Mouse (Mus musculus): ENCODE measurements around the gene Krt26. TPM values are rescaled to one million over a fixed set of nuclear protein-coding genes. Genes with fewer than 3 reads are reported as not detected.

Krt26 gene
- polyA plus RNA-seq (2015; fragmentation: Nextera tagmentation; extraction: Ambion mirVana), result not detected in 2 replicates

DNA sequence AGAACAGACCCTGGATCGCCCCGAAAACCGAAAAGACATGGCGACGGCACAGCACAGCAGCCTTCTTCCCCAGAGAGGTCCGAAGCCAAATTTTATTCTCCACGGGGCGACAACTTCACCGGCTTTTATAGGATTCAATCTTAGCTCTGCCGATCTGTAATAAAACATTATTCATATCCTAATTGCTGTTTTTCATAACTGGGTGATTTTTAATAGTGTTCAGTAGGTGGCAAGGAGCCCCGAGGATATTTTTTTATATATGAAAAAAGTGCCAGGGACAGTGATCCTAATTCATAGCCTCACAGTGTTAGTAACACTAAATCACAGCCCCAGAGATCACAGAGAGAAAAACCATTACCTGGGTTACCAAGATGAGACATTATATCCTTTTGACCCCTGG, at the start of gene Krt26:
Krt26 (minus strand) TSS at position 101 of the 400 bp plus-strand sequence.
- WGBS, result 85% methylated on average over 11 of the region's 11 CpGs
- no peaks in the 10 kb centered on the region; the same call in 1 of the 2 replicates for H3K27me3 ChIP-seq (replicated peaks)
- no peak within 1 kb of the TSS for H3K4me2 ChIP-seq
- no peaks in the 10 kb centered on the region for H3K36me3 ChIP-seq
- H3K9ac ChIP-seq, result no peak within 1 kb of the TSS
- H3K27ac ChIP-seq (replicated peaks), result no peak within 1 kb of the TSS
- no peaks in the 10 kb centered on the region for H3K4me1 ChIP-seq
- H3K4me3 ChIP-seq, result no peak within 1 kb of the TSS
- no peaks in the 10 kb centered on the region for H3K9me3 ChIP-seq
- ATAC-seq (ENCODE audit: extremely low read depth, insufficient number of reproducible peaks, low FRiP score, low TSS enrichment), result no peak

DNA sequence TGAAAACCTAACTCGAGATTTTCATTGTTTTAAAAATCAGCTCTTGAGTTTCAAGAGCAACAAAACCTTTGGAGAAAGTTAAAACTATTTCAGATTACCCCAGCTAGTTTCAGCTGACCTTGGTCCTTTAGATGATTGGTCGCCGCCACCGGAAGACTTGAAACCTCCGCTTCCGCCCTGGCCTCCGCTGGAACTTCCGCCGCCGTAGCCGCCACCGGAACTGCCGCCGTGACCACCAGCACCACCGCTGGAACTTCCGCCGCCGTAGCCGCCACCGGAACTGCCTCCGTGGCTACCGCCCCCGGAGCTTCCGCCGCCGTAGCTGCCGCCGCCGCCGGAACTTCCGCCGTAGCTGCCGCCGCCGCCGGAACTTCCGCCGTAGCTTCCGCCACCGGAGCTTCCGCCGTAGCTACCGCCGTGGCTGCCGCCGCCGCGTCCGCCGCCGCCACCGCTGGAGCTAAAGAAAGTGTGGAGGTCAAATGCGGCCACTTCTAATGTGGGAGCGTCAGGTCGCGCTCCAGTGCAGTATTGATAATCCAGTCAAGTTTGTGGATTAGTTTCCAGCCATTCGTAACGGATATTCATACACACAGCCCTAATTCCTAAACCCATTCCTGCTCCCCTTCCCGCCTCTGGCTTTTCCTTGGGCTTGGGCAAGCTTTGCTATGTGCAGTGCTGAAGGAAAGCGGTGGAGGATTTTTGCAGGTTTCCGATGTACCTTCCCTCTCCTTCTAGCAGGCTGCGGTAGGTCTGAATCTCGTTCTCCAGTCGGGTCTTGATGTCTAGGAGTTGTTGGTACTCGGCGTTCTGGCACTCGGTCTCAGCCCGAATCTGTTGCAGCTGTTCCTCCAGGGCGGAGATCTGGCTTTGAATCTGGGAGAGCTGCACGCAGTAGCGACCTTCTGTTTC, 48.3 kb upstream of the Krt26 start:
- 2% methylated on average over 71 of the region's 71 CpGs for WGBS
- ATAC-seq (ENCODE audit: extremely low read depth, insufficient number of reproducible peaks, low FRiP score, low TSS enrichment), result peak; percentile 54; the same call in 1 of the 2 replicates
- peak overlapping the region; percentile 83 for H3K9ac ChIP-seq
- peak overlapping the region; percentile 98 for H3K27ac ChIP-seq (replicated peaks)
- H3K9me3 ChIP-seq, result no peaks in the 10 kb centered on the region
- H3K4me1 ChIP-seq, result no peaks in the 10 kb centered on the region
- H3K4me3 ChIP-seq, result peak overlapping the region; percentile 70
- H3K4me2 ChIP-seq, result peak overlapping the region; percentile 77
- peaks cover 37% of the 10 kb centered on the region for H3K27me3 ChIP-seq (replicated peaks)
- H3K36me3 ChIP-seq, result no peaks in the 10 kb centered on the region

- no peak overlapping the region for H3K4me2 ChIP-seq
- H3K9ac ChIP-seq, result no peak overlapping the region
- no peak overlapping the region for H3K4me3 ChIP-seq
- no peaks in the 10 kb centered on the region for H3K9me3 ChIP-seq
- H3K27ac ChIP-seq (replicated peaks), result no peak overlapping the region
- ATAC-seq (ENCODE audit: extremely low read depth, insufficient number of reproducible peaks, low FRiP score, low TSS enrichment), result no peak
- H3K4me1 ChIP-seq, result no peaks in the 10 kb centered on the region
- peaks cover 65% of the 10 kb centered on the region for H3K27me3 ChIP-seq (replicated peaks)
- 18% methylated on average over 5 of the region's 5 CpGs for WGBS
- H3K36me3 ChIP-seq, result no peaks in the 10 kb centered on the region
Measured at GRCm38 (mm10) chr11:99379568-99379967, 41.8 kb upstream of the Krt26 start.

DNA sequence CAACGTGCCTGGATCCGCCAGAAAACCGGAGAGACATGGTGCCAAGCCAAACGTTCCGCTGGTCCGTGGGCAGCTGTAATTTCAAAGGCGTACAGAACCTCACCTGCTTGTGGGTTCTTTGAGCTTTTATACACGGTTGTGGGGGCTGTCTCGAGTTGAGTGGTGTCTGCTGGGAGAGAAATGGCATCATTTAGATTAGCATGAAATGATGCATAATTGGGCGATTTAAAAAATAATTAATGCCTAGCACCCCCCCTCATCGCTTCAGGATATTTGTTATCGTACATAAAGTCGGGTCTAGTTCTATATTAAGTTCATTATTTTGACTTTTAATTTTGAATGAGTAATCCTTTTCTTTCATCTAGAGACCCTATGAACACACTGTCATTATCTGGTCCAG, 37.0 kb upstream of the Krt26 start, which contains the start of gene Krt28:
Krt28 (minus strand) TSS at position 101 of the 400 bp plus-strand sequence.
- Histone ChIP-seq H3K4me1 (no peaks in the 10 kb centered on the region), H3K9ac (no peak within 1 kb of the TSS), H3K27ac (replicated peaks) (no peak within 1 kb of the TSS), H3K9me3 (no peaks in the 10 kb centered on the region), H3K27me3 (replicated peaks) (peaks cover 44% of the 10 kb centered on the region), H3K36me3 (no peaks in the 10 kb centered on the region), H3K4me3 (no peak within 1 kb of the TSS), H3K4me2 (no peak within 1 kb of the TSS)
- WGBS, result 74% methylated on average over 13 of the region's 13 CpGs
- no peak for ATAC-seq (ENCODE audit: extremely low read depth, insufficient number of reproducible peaks, low FRiP score, low TSS enrichment)

GRCm38 (mm10) chr11:99369853-99370451, 32.2 kb upstream of the Krt26 start:
- Histone ChIP-seq H3K27ac (replicated peaks) (no peak overlapping the region), H3K4me3 (no peak overlapping the region), H3K27me3 (replicated peaks) (peaks cover 48% of the 10 kb centered on the region), H3K9ac (no peak overlapping the region), H3K4me2 (no peak overlapping the region), H3K9me3 (no peaks in the 10 kb centered on the region), H3K36me3 (no peaks in the 10 kb centered on the region), H3K4me1 (no peaks in the 10 kb centered on the region)
- no peak for ATAC-seq (ENCODE audit: extremely low read depth, insufficient number of reproducible peaks, low FRiP score, low TSS enrichment)
- WGBS, result 72% methylated on average over 8 of the region's 8 CpGs

DNA sequence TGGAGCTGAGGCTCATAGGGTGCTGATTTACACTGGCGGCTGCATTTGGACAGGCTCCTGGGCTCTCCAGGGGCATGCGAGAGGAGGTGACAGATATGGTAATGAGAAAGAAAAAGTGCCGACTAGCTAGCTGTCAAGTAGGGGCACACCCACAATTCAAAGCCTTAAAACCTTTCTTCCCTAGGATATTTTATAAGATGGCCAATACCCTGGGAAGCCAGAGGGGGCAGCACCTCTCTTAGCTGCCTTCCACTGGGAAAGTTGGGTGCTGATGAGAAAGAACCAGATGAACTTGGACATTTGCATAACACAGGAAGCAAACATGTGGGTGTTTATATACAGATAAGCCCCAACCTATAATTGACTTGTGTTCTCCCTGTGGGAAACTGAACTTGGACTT, 31.5 kb upstream of the Krt26 start:
- Histone ChIP-seq H3K27me3 (replicated peaks) (peaks cover 48% of the 10 kb centered on the region), H3K9ac (no peak overlapping the region), H3K9me3 (no peaks in the 10 kb centered on the region), H3K4me3 (no peak overlapping the region), H3K36me3 (no peaks in the 10 kb centered on the region), H3K4me1 (no peaks in the 10 kb centered on the region), H3K4me2 (no peak overlapping the region), H3K27ac (replicated peaks) (no peak overlapping the region)
- no peak for ATAC-seq (ENCODE audit: extremely low read depth, insufficient number of reproducible peaks, low FRiP score, low TSS enrichment)
- WGBS, result 8% methylated on average over 3 of the region's 3 CpGs

DNA sequence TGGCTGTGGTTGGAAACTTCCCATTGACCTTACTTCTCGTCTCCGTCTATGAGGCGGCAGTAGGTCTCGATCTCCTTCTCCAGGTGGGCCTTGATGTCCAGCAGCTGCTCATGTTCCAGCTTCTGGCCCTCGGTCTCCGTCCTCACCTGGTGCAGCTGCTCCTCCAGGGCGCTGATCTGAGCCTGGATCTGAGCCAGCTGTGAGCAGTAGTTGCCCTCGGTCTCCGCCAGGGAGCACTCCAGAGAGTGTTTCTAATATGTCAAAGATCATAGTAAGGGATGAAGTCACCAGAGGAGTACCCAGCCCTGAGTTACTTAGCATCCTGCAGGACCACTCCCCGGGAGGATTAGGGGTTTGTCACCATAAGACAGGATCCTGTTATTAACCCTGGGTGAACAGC, 29.0 kb upstream of the Krt26 start:
- ATAC-seq (ENCODE audit: extremely low read depth, insufficient number of reproducible peaks, low FRiP score, low TSS enrichment), result no peak
- Histone ChIP-seq H3K27ac (replicated peaks) (no peak overlapping the region), H3K4me2 (no peak overlapping the region), H3K36me3 (no peaks in the 10 kb centered on the region), H3K27me3 (replicated peaks) (peaks cover 41% of the 10 kb centered on the region), H3K4me3 (no peak overlapping the region), H3K9me3 (no peaks in the 10 kb centered on the region), H3K4me1 (no peaks in the 10 kb centered on the region), H3K9ac (no peak overlapping the region)
- 34% methylated on average over 10 of the region's 10 CpGs for WGBS

- Histone ChIP-seq H3K4me2 (no peak overlapping the region), H3K36me3 (no peaks in the 10 kb centered on the region), H3K9ac (no peak overlapping the region), H3K9me3 (no peaks in the 10 kb centered on the region), H3K4me3 (no peak overlapping the region), H3K4me1 (no peaks in the 10 kb centered on the region), H3K27me3 (replicated peaks) (peaks cover 37% of the 10 kb centered on the region), H3K27ac (replicated peaks) (no peak overlapping the region)
- WGBS, result 22% methylated on average over 9 of the region's 9 CpGs
- no peak for ATAC-seq (ENCODE audit: extremely low read depth, insufficient number of reproducible peaks, low FRiP score, low TSS enrichment)
Measured at GRCm38 (mm10) chr11:99364412-99364811, 26.6 kb upstream of the Krt26 start.

- 81% methylated on average over 8 of the region's 8 CpGs for WGBS
Measured at GRCm38 (mm10) chr11:99361423-99361822, 23.7 kb upstream of the Krt26 start.

DNA sequence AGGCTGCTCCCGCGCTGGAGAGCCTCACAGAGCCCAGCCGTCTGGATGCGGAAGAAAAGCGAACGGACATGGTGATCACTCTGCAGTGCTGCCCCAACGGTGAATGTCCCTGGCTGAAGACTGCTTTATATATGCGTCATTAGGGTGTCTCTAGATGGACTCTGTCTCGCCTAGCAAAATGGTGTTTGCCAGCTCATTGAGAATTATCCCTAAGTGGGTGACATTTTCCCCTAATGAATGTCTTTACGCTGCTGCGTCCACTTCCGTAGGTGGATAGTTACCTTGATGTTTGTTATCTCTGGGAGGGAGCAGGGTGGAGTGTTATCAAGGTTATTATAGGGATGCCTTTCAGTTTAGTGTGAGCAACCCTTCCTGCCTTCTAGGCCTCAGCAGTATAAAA, 13.2 kb upstream of the Krt26 start, which contains the start of gene Krt27:
Krt27 (minus strand) TSS at position 101 of the 400 bp plus-strand sequence.
- Histone ChIP-seq H3K4me2 (no peak within 1 kb of the TSS), H3K4me1 (no peaks in the 10 kb centered on the region), H3K27me3 (replicated peaks) (peaks cover 22% of the 10 kb centered on the region), H3K36me3 (no peaks in the 10 kb centered on the region), H3K9me3 (no peaks in the 10 kb centered on the region), H3K9ac (no peak within 1 kb of the TSS), H3K27ac (replicated peaks) (no peak within 1 kb of the TSS), H3K4me3 (no peak within 1 kb of the TSS)
- 71% methylated on average over 12 of the region's 12 CpGs for WGBS
- no peak for ATAC-seq (ENCODE audit: extremely low read depth, insufficient number of reproducible peaks, low FRiP score, low TSS enrichment)

More at GRCm38 (mm10) chr11:99361423-99361822, 23.7 kb upstream of the Krt26 start:
- Histone ChIP-seq H3K27ac (replicated peaks) (no peak overlapping the region), H3K36me3 (no peaks in the 10 kb centered on the region), H3K4me1 (no peaks in the 10 kb centered on the region), H3K4me2 (no peak overlapping the region), H3K4me3 (no peak overlapping the region), H3K27me3 (replicated peaks) (peaks cover 18% of the 10 kb centered on the region), H3K9me3 (no peaks in the 10 kb centered on the region), H3K9ac (no peak overlapping the region)
- ATAC-seq (ENCODE audit: extremely low read depth, insufficient number of reproducible peaks, low FRiP score, low TSS enrichment), result no peak

- 75% methylated on average over 11 of the region's 11 CpGs for WGBS
- Histone ChIP-seq H3K27me3 (replicated peaks) (no peaks in the 10 kb centered on the region; the same call in 1 of the 2 replicates), H3K9ac (no peak overlapping the region), H3K9me3 (no peaks in the 10 kb centered on the region), H3K36me3 (no peaks in the 10 kb centered on the region), H3K4me3 (no peak overlapping the region), H3K4me1 (no peaks in the 10 kb centered on the region), H3K27ac (replicated peaks) (no peak overlapping the region), H3K4me2 (no peak overlapping the region)
- ATAC-seq (ENCODE audit: extremely low read depth, insufficient number of reproducible peaks, low FRiP score, low TSS enrichment), result no peak
Measured at GRCm38 (mm10) chr11:99339299-99339847, 1.6 kb upstream of the Krt26 start.
